Mouse (Mus musculus) activated CD4-positive, CD25-positive, alpha-beta regulatory T cell, adult 4 months (primary cell): ENCODE measurements around the gene Sar1a. TPM values are rescaled to one million over a fixed set of nuclear protein-coding genes. Genes with fewer than 3 reads are reported as not detected.
A peak's percentile ranks its signal among the peaks of the same experiment; 100 is the strongest.

Experiments used
- ATAC-seq: one replicate; pipeline ENCODE4 v1.8.0; 2017
- polyA plus RNA-seq, 2 experiments: library from polyadenylated mRNA; unstranded; fragments of 100-300 nt; shearing (Covaris generic); gene quantifications; one replicate each; pipeline ENCODE4 v1.2.1; 2017

Gene Sar1a
- polyA plus RNA-seq = 100 to 1,000 TPM; 101 to 110 TPM

DNA sequence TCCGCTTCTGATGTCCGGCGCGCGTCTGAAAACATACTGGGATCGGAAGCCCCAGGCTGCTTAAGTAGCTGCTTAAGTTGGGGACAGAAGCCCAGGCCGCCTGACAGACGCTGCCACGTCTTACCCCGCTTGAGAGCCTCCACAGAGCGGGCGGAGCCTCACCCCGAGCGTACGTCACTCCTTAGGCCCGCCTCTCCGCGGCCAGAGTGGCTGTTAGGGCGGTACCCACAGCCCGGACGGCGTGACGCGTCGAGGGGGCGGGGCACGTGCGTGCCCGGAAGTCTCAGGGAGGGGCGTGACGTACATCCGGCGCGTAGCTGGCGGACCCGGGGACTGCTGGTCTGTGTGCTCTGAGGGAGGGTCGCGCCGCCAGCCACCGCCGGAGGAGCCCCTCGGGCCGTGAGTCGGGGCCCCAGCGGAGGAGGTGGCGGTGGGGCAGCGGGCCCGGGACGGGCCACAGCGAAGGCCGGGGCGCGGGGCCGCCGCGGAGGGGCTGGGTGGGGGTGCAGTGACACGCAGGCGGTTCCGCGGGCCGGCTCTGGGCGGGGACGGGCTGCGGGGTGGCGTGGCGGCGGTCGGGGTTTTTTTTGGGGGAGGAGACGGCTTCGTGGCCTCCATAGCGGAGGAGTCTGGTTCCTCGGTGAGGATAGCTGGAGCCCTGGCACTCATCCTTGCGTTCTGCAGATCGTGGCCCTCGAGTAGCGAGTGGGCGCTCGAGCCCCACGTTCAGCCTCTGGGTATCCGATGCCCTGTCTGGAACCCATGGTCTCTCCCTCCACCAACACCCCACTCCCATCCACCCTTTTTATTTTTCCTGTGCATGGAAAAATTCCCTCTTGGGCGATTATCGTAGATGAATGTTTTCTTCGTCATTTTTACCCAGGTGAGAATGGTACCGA, at the start of gene Sar1a:
TSS of gene Sar1a (plus strand) at position 285 of the 899 bp plus-strand sequence.
- peak; percentile 97 for ATAC-seq

DNA sequence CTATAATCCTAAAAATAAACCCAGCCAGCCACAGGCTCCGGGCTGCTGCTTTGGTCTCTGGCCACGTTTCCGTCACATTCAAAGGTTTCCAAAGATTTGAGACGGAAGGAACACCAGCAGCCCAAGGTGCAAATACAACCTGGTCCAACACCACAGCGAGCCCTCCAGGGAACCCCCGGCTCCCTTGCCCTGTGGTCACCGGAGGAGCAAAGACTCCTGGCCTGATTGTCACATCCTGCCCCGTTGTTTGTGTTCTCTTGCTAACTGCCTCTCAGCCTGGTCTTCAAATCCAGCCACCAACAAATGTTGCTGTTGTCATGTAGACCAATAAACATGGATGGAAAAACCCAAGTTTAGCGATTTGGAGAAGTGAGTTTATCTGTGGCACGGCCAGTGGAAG, 47.7 kb upstream of the Sar1a start:
- ATAC-seq = no peak

DNA sequence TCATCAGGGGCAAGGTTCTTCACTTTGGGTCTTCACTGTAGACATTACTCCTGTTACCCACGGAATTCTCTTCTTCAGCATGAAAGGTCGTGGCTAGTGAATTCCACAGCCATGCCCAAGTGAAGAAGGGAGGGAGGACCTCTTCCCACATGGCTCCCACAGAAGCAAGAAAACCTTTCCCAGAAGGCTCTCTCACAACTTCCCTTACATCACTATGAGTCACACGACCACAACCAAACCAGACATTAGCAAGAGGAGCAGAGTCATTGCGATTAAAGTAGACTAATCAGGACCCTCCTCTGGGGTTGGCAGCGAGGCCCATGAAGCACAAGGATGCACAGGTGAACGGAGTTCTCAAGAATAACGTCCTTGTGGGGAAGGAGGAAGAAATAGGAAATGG, 43.0 kb upstream of the Sar1a start:
- no peak for ATAC-seq

DNA sequence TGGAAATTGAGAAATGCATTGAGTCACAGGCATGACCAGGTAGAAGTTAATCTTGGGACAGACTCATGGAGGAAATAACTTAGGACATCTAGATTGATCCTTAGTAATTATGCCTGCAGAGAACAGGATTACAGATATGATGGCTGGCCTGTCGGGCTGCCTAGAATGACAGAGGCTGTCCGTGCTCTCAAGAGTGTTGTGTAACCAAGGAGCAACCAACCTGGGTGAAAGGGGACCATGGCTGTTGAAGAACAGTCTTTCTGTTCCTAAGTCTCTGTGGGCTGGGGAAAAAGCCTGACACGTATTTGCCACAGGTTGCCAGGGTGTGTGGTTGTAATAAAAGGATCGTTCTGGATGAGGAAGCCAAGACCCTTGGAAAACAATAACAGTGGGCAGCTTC, 39.7 kb upstream of the Sar1a start:
- ATAC-seq = no peak

DNA sequence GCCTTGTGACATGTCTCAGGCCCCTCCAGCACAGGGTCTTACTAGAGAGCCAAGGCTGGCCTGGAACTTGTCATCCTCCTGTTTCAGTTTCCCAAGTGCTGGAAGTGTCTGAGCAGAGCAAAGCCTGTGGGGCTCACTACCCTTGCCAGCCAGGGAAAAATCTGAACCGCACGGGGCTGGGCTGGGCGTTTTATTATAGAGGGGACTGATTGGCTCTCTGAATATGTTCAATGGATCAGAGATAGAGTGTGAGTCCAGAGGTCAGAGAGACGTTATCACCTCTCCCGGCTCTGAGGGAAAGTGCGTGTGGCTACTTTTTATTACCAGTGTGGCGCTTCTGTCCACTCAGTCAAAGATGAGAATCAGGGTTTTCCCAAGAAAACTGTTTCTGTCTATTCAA, 33.5 kb upstream of the Sar1a start:
- ATAC-seq = no peak

DNA sequence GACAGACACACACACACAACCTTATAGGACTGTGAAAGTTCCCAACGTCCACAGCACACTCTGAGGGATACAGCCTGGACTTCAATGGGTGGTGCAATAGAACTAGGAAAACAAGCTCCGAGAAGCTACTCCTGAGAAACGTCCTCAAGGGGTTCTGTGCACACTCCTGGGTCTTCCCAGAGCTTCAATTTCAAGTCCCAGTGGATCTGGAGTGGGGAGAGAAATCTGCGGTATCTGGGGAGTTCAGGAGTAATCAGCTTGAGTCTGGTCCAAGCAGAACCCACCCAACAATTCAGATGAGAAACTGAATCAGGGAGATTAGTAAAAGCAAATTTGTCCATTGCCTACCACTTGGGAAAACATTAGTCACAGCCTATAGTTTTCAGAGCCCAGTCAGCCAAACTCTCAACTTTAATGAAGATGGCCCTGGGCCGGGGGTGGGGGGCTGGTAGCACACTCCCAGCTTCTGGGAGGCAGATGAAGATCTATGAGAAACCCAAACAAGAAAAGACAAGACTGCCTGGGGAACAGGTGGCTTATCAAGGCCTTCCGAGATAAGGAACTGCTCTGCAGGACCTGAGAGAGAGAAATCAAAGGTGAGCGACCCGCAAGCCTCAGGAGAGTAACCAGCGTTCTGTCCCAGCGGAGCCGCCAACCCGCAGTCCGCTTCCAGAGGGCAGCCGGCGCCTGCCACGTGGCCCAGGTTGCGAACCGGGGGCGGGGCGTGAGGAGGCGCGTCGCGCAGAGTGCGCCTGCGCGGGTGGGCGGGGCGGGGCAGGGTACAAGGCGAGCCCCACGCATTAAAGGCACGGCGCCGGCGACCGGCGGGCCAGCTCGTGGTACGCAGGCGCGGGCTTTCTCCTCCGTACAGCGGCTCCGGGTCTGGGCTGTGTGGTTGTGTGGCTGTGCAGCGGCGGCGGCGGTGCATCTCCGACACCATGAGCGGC, 32.0 kb upstream of the Sar1a start, which contains the start of gene Ppa1:
TSS of gene Ppa1 (plus strand) at position 763 of the 947 bp plus-strand sequence.
- ATAC-seq = peak; percentile 73

- peak; percentile 49 for ATAC-seq
Measured at GRCm38 (mm10) chr10:61648737-61649645, 31.1 kb upstream of the Sar1a start.

DNA sequence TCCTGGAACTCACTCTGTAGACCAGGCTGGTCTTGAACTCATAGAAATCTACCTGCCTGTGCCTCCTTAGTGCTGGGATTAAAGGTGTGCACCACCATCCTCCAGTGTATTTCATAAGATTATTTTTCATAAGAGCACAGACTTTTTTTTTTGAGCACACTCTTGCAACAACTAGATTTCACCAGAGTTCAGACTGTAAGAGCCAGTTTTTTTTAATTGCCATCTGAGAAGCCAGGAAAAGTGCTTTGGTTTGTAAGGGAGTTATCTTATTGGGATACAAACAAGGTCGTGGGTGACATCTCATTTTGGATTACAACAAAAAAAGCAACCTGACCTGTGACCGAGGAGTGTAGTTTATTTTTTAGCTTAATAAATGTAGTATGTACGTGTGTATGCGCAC, 26.0 kb upstream of the Sar1a start:
- ATAC-seq = no peak

DNA sequence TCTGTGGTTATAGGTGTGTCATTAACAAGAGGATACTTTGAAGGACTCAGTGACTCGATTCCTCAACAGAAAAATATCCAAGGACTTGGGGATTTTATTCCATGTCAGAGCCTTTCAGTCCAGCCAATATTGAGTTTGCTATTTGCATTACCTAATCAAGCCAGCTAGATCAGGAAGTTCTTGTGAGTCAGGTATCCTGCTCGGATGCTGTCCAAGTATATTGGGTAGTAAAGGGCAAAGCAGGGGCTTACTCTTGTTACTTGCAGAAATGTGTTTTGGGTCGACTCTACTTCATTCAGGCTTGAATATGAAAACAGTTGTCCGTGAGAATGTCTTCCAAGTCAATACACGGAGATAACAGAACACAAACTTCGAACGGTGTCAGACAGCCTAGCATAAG, 25.4 kb upstream of the Sar1a start:
- no peak for ATAC-seq

GRCm38 (mm10) chr10:61655188-61655587, 24.9 kb upstream of the Sar1a start:
- no peak for ATAC-seq

GRCm38 (mm10) chr10:61656928-61657882, 22.9 kb upstream of the Sar1a start:
- no peak for ATAC-seq

DNA sequence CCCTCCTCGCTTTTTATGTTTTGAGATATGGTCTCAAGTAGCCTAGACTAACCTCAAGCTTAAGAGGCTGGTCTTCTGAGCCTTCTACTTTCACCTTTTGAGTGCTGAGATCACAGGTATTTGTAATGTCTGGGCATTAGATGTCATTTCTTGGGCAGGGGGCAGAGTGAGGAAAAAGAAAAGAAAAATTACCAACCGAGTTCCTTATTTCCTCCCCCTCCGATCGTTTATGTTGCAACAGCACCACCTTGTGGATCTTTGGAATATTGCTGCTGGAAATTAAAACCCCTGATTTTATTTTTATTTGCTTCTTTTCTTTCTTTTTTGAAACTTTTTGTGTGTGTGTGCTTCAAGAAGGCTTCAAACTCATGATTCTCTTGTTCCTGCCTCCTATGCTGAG, 22.1 kb upstream of the Sar1a start:
- peak; percentile 56 for ATAC-seq

- ATAC-seq = no peak
Measured at GRCm38 (mm10) chr10:61661887-61662286, 18.2 kb upstream of the Sar1a start.

DNA sequence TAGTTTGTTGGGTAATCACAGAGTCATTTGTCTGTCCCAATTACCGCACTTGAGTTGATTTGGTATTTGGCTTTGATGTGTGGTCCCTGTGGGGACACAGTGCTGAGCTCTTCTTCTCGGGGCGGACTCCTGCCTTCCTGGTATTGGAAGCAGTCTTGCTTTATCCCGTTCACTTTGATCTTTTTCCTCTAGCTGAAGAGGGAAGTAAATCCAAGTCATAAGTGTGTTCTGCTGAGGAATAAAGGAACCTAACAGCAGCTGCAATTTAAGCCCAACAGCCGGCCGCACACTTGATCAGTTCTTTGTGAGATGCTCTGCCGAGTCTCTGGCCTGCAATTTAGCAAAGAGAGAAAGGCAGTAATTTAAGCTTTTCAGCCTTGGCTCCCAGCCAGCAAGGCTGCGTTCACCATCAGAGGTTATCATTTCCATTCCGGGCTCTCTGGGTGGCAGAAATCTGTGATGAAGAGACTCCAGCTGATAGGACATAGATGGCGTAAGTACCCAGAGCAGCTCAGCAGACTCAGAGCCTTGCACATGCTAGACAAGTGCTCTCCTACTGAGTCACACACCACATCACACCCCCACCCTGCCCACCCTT, 17.6 kb upstream of the Sar1a start:
- no peak for ATAC-seq

DNA sequence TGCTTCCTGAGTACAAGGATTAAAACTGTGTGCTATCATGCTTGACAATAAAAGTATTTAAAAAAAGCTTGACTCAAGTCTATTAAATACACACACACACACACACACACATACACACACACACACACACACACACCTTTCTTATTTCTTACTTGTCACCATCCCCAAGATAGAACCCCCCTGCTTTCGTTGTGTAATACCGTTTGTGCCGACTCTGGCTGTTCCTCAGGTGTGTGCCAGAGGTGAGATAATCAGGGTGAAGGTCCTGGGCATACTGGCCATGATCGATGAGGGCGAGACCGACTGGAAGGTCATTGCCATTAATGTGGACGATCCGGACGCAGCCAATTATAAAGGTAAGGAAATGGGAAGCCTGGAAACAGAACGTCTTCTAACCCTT, 15.0 kb upstream of the Sar1a start:
- no peak for ATAC-seq

DNA sequence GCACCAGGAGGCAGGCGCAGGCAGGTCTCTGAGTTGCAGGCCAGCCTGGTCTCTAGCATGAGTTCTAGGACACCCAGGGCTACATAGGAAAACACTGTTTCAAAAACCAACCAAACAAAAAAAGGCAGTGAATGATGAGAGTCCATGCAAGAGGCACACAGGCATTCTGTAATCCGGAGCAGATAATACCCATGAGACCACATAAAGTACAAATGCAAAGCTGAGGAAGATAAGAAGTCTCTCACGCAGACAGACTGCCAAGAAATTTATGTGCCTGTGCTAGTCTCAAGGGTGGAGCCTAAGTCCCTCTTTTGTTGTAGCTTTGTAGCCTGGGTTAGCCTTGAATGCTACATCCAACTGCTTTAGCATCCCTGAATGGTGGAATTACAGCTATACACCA, 14.4 kb upstream of the Sar1a start:
- ATAC-seq = no peak

GRCm38 (mm10) chr10:61669289-61669688, 10.8 kb upstream of the Sar1a start:
- ATAC-seq = no peak

GRCm38 (mm10) chr10:61669896-61670295, 10.2 kb upstream of the Sar1a start:
- no peak for ATAC-seq

DNA sequence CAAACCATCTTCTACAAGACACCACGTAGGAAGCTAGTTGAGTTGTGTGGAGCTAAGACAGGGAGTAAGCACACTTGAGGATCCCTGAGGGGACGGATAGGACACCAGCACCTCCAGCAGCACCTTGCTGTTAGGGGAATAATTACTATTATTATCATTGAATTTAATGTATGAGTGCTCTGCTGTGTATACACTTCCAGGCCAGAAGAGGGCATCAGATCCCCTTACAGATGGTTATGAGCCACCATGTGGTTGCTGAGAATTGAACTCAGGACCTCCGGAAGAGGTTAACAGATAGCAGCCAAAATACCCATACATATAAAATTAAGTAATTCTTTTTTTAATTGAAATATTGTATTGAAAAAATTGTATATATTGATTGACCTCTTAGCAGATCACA, 9.3 kb upstream of the Sar1a start:
- ATAC-seq = no peak

DNA sequence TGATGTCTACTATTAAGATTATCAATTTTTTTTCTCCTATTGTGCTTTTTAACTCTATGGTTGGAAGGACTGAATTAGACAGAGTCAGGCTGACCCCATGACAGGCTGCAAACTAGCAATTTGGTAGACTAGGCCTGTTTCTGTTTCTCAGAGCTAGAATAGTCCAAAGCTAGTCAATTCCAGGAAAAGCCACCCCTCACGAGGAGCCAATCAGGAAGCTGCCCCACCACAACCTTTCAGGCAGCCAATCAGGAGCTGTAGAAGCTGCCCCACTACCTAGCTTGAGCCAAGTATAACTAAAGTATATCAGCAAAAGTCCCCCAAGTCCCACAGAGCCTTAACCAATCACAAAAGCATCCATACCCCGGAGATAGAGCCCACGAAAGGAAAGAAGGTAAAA, 4.2 kb upstream of the Sar1a start:
- peak; percentile 9 for ATAC-seq

- ATAC-seq = no peak
Measured at GRCm38 (mm10) chr10:61679545-61679944, 554 bp upstream of the Sar1a start.
